Mouse (Mus musculus): ENCODE data around the gene Iqca.

DNA sequence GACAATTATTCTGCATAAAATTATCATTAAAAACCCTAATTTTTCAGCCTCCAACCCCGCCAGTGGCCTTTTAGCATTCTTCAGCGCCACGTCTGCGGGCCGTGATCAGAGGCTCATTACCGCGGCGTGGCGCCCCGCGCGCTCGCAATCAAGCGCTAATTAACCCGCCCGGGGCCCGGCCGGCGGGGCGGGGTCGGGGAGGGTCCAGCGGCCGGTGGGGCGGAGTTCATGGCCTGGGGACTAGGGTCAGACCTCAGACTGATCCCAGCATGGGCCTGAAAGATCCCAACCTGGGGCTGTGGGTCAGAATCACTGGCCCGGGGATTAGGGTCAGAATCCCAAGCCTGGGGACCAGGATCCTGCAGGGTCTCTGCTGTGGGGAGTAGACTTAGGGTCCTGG, 160.9 kb downstream of the Iqca start:
- no peak for TF ChIP-seq POLR2A (IDR thresholded peaks at IDR 0.05; ENCODE audit: extremely low read depth, insufficient read depth, low read length)
- TF ChIP-seq CTCF (IDR thresholded peaks at IDR 0.05; ENCODE audit: extremely low read depth, insufficient read depth, low read length): no peak

All from cortical plate, adult 2 months (tissue).